Mouse (Mus musculus): ENCODE measurements around the gene Atp2b1. TPM values are rescaled to one million over a fixed set of nuclear protein-coding genes. Genes with fewer than 3 reads are reported as not detected.

Atp2b1 gene
- total RNA-seq, 2 experiments from 2014 or later: 996 to 1,053 TPM

GRCm38 (mm10) chr10:99016996-99017395 is 102.8 kb downstream of the Atp2b1 start:
- no peak for DNase-seq (ENCODE audit: low spot score in 2 of 2)

GRCm38 (mm10) chr10:99027462-99027861 is 113.3 kb downstream of the Atp2b1 start:
- no peak for DNase-seq (ENCODE audit: low spot score in 2 of 2)

GRCm38 (mm10) chr10:99029844-99030243 is 115.6 kb downstream of the Atp2b1 start:
- no peak for DNase-seq (ENCODE audit: low spot score in 2 of 2)

- DNase-seq (ENCODE audit: low spot score in 2 of 2): no peak
Measured at GRCm38 (mm10) chr10:99033830-99034828, 119.9 kb downstream of the Atp2b1 start.

GRCm38 (mm10) chr10:99037185-99038065 is 123.2 kb downstream of the Atp2b1 start:
- no peak for DNase-seq (ENCODE audit: low spot score in 2 of 2)

- DNase-seq (ENCODE audit: low spot score in 2 of 2): no peak
Measured at GRCm38 (mm10) chr10:99038866-99039265, 124.7 kb downstream of the Atp2b1 start.

- DNase-seq (ENCODE audit: low spot score in 2 of 2): no peak
Measured at GRCm38 (mm10) chr10:99040171-99040570, 126.0 kb downstream of the Atp2b1 start.

- DNase-seq (ENCODE audit: low spot score in 2 of 2): no peak
Measured at GRCm38 (mm10) chr10:99046756-99047550, 132.7 kb downstream of the Atp2b1 start.

- DNase-seq (ENCODE audit: low spot score in 2 of 2): no peak
Measured at GRCm38 (mm10) chr10:99047551-99047940, 133.3 kb downstream of the Atp2b1 start.

- no peak for DNase-seq (ENCODE audit: low spot score in 2 of 2)
Measured at GRCm38 (mm10) chr10:99050093-99050492, 135.9 kb downstream of the Atp2b1 start.

GRCm38 (mm10) chr10:99053111-99053510 is 138.9 kb downstream of the Atp2b1 start:
- no peak for DNase-seq (ENCODE audit: low spot score in 2 of 2)

- no peak for DNase-seq (ENCODE audit: low spot score in 2 of 2)
Measured at GRCm38 (mm10) chr10:99060588-99060987, 146.4 kb downstream of the Atp2b1 start.

GRCm38 (mm10) chr10:99061418-99061817 is 147.2 kb downstream of the Atp2b1 start:
- DNase-seq (ENCODE audit: low spot score in 2 of 2): no peak

GRCm38 (mm10) chr10:99062546-99062945 is 148.3 kb downstream of the Atp2b1 start:
- no peak for DNase-seq (ENCODE audit: low spot score in 2 of 2)

Other genes starting within 250 kb of the Atp2b1 start
- 1 to 10 TPM; 7.0 to 8.9 TPM for gene Poc1b, start 192.6 kb downstream of the Atp2b1 start, total RNA-seq (2021)
- gene Galnt4, start 193.8 kb downstream of the Atp2b1 start, total RNA-seq (2021): 1 to 10 TPM; 4.8 TPM
- gene Phxr2, start 211.9 kb downstream of the Atp2b1 start, total RNA-seq (2021): not detected

Measured in layer of hippocampus, postnatal 14 days (tissue).